Mouse (Mus musculus) urinary bladder, postnatal 10 days (tissue): ENCODE data around the gene Nodal.

ENCODE experiments used
- DNase-seq: peaks from one replicate; pipeline ENCODE4 v3.0.0; 2022; ENCODE audit warnings: low spot score

Nodal gene

DNA sequence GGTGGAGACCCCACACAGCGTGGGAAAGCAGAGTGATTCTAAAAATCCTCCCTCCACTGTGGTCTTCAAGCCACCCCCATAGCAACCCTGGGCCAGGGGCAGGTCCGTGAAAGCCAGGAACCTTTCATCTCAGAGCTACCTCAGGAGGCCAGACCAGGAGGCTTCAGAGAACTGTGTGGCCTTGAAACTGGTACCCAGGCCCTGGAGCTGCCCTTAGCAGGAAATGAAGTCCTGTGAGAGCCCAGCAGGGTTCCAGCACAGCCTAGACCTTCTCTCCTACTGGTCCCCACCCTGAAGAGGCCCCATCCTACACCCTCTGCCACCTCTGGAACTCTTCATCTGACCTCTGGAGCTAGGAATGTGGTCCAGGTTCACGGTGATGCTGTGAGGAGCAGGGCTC, 19.6 kb upstream of the Nodal start:
- DNase-seq, result no peak

GRCm38 (mm10) chr10:61399156-61399734, 18.5 kb upstream of the Nodal start:
- no peak for DNase-seq

DNA sequence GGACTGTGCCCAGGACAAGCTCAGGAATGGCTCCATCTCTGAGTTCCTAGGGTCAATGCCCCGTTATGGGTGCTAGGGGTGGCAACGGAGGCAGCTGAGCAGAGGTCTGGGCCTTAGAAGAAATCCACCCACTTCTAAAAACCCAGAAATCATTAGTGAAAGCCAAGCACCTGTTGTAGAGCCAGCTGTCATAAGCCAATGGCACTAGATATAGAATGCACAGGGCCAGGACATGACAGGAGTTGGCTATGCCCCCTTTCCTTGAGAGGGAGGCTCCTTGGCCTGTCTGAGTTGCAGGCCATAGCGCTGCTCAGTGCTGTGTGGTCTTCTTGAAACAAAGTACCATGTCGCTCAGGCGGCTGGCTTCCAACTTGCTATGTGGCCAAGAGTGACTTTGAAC, 17.4 kb upstream of the Nodal start:
- no peak for DNase-seq

DNA sequence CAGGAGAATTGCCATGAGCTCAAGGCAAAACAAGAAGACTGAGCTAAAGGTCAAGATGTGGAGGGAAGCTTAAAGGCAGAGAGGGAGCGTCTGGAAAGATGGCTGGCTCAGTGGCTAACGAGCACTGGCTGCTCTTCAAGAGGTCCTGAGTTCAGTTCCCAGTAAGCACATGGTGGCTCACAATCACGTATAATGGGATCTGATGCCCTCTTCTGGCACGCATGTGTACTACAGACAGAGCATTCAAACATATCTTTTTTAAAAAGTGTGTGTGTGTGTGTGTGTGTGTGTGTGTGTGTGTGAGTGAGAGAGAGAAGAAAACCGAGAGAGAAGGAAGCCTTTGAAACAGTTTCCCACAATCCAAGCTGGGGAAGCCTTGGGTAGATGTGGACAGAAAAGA, 15.3 kb upstream of the Nodal start:
- no peak for DNase-seq

DNA sequence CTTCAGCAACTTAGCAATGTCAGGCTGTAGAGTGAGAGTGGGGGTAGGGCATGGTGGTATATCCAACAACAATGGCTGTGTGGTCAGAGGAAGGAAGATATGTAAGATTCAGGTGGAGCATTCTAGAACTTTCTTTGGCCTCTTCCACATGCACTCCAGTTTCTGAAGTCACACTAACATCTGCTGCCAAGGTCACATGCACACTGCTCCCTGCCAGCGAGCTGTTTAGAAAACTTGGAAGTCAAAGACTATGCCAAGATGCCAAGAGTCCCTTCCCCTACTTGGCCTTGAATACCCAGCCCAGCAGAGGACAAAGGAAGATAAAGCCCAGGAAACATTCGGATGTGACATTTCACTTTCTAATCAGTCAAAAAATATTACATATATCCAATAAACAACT, 14.9 kb upstream of the Nodal start:
- no peak for DNase-seq

- DNase-seq, result no peak
Measured at GRCm38 (mm10) chr10:61405958-61406357, 11.8 kb upstream of the Nodal start.

- DNase-seq, result no peak
Measured at GRCm38 (mm10) chr10:61409776-61410175, 8.0 kb upstream of the Nodal start.

GRCm38 (mm10) chr10:61410193-61410592, 7.6 kb upstream of the Nodal start:
- no peak for DNase-seq

DNA sequence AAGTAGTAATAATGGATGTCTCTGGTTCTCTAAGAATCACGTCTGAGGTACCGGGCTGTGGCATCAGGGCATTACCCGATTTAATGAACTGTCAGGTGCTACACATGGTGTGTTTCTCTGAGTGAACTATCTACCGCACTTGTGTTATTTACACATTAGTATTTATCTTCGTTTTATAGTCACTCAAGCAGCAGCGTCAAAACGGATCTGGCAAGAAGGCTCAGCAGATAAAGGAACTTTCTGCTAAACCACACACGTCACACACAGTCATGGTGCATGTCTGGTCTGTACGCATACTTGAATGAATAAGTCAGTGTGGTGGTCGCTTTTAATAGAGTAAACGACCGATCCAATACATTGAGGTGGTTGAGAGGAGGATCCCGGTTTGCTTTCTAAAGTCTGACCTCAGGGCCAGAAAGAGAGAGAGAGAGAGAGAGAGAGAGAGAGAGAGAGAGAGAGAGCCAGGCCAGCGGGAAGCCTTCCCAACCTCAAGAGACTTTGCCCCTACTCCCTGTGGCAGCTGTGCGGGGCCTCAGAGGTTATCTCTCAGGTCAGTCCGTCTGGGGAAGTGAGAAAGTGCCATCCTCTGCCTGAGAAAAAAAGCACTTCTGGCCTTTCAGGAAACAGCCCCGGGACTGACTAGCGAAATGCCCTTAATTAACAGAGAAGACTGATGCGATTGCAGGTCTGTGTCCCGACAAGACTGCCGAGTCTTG, 4.7 kb upstream of the Nodal start:
- no peak for DNase-seq

GRCm38 (mm10) chr10:61415240-61415639, 2.5 kb upstream of the Nodal start:
- no peak for DNase-seq

DNA sequence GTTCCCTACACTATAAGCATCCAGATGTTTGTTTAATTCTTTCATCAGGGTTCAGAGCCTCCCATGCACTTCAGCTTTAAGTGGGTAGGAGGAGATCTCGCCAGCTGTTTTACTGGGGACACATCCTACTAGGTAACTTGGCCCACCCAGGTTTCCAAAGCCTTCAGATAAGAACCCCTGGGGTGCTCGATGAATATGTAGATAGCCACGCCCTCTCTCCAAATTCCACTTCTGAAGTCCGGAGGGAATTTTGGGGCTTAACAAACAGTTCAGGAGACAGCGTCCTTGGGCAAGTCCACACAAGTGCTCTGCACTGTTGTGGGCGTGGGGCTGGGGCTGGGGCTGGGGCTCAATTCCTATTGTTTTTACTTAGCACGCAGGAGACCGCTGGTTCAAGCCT, 1.9 kb upstream of the Nodal start:
- DNase-seq, result no peak

DNA sequence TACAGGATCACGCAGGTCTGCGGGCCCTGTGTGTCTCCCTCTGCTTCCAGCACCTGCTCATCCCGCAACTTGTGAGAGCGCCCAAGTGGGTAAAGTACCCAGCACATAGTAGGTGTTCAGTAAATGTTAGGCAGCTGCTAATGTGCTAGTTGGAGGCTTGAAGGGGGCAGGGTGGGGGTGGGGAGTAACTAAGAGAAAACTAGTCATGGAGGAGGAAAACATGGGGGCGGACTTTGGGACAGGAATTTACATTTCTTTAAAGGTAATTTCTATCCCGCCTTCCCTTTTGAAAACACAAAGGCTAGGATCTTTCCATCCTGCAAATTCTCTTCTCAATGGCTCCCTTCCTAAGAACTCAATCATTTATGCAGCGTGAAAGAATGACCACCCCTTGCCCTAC, 1.2 kb upstream of the Nodal start:
- DNase-seq, result no peak

DNA sequence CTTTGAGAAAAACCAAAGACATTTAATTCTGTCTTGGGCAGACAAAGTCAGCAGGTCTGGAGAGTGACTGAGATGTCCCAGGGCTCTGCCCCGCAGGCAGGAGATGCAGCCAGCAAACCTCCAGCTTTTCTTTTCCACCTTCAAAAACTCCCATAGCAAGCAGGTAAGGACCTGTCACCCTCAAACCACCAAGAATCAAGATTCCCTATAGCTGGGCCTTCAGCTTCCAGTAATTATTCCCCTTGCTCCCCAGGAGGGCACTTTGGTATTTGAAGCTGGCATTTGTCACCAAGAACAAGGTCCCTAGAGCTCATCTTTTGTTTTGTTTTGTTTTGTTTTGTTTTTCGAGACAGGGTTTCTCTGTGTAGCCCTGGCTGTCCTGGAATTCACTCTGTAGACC, 726 bp upstream of the Nodal start:
- no peak for DNase-seq

DNA sequence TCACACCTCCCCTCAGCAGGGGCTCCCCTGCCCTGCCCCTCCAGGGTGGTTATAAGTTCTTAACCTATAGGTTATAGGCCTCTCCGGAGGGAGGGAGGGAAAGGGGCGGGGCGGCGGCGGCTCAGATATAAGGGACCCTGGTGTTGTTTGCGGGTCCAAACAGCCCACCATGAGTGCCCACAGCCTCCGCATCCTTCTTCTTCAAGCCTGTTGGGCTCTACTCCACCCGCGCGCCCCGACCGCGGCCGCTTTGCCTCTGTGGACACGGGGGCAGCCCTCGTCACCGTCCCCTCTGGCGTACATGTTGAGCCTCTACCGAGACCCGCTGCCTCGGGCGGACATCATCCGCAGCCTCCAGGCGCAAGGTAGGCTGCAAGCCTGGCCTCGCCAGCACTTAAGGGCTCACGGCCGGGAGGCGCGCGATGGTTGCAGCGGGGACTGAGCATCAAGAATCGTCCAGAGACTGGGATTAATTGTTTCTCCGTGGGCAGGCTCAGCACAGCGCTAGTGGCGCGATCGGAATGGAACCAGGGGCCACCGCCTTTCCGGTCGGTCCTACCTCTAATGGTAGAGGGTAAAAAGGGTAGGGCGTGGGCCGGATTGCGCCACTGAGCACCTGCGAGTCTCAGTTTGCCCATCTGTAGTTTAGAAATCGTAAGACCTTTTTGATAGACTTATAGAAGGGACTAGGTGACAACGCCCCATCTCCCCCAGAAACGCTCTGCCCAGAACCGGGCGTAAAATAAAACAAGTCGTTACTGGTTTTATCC, 544 bp downstream of the Nodal start:
- no peak for DNase-seq

DNA sequence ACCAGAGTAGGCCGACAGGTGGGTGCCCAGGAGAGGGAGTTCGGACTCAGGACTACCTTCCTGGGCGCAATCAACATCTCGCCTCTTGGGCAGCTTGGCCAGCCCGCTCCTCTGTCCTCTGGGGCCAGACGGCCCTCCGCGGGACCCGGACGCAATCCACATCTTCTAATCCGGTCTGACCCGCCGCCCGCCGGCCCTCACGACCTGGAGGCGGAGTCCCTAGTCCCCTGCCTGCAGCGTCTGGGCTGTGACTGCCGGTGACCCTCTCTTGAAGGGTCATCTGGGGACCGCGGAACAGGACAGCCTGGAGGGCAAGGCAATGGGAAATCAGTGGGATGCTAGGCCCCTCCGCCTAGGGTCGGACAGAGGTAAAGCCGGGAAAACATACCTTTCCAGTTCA, 1.4 kb downstream of the Nodal start:
- DNase-seq, result no peak

DNA sequence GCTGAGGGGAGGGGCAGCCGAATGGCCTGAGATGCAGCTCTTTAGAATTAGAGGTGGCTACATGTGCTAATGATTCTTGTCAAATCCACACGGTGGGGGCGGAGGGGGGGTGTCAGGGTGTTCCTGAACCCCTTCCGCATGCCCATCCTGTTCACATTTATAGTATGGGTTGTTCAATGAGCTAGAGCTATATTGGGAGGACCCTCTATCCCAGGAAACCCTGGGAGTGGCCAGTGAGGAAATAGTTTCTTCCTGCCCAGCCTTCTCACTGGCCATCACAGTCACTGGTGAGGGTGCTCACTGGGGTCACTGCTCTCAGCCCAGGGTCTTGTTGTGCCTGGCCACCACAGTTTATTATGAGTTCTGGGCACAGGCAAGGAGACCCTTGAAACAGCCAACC, 2.2 kb downstream of the Nodal start:
- no peak for DNase-seq

- no peak for DNase-seq
Measured at GRCm38 (mm10) chr10:61422861-61423260, 5.1 kb downstream of the Nodal start.

DNA sequence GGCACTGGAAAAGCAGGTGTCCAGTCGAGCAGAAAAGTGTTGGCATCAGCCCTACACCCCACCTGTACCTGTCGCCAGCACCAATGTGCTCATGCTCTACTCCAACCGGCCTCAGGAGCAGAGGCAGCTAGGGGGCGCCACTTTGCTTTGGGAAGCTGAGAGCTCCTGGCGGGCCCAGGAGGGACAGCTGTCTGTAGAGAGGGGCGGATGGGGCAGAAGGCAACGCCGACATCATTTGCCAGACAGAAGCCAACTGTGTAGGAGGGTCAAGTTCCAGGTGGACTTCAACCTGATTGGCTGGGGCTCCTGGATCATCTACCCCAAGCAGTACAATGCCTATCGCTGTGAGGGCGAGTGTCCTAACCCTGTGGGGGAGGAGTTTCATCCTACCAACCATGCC, 5.5 kb downstream of the Nodal start:
- DNase-seq, result no peak

- DNase-seq, result no peak
Measured at GRCm38 (mm10) chr10:61424500-61424899, 6.7 kb downstream of the Nodal start.

DNA sequence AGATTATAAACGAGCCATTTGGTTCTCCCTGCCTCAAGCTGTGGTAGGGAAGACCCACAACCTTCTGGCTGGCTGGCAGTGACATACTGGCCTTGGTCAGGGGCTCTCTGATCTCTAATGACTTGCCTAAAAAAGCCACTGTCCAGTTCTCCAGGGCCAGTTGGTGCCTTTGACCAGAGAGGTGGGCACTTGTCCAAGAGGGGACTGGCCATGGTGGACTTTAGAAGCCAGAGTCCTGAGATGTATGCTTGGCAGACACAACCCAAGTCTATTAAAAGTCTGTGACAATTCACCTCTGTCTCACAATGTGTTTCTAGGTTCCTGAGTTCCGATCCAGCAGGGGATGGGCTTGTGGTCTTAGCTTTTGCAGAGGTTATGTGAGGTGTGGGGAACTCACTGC, 7.3 kb downstream of the Nodal start:
- no peak for DNase-seq

DNA sequence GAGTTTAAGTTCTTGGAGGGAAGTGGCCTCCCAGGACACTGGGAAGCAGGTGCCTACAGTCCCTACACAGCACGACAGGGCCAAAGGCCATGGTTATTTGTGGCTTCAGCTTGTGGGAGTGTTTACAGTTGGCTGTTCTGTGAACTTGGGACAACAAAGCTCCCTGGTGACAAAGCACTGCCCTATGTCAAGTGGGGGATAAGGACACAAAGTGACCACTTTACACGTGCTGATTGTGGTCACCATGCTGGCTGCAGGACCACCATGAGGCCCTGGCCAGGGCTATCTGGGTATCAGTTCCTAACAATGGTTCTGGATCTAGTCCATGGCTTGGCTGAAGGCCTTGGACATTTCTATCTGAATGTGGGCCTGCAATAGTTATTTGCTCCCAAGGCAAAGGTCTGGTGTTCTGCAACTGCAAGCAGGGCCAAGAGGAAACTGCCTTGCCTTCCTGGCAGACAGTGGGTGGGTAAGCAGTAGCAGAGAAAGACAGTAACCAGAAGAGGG, 8.5 kb downstream of the Nodal start:
- no peak for DNase-seq

DNA sequence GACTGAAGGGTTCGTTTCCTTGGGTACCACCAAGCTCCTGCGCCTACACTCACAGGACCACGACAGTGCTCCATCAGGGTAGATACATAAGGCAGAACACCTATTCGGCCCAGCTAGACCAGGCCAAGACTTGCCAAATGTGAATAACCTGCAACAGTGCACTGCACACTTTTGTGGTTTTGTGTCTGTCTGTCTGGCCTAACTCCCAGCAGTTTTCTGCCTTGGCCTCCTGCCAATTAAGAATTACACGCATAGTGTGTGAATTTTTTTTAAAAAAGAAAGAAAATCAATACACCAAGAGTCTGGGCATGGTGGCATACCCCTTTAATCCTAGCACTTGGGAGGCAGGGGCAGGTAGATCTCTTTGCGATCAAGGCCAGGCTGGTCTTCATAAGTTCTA, 10.2 kb downstream of the Nodal start:
- DNase-seq, result no peak

DNA sequence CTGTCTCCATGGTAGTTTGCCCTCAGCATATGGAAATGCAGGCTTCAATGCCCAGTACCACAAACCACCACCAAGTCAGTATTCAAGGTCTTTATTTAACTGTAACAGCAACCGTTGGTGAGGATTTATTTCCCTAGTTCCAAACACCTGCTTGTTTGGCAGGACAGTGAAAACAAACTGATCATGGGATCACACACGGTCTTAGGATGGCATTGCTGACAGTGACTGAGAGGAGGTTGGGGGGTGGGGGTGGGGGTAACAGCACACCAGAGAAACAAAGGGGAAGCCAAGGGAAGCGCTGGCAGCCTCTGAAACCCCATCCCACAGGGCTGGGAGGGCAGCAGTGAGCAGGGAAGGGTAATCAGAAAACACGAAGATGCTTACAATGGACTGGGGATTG, 10.6 kb downstream of the Nodal start:
- DNase-seq, result no peak
